Mouse (Mus musculus): ENCODE measurements at regions not wholly inside any gene's neighbourhood (a gene's known extent, or its start where the extent isn't known, plus 50 kb on each side); places are given as distances from the start of the nearest gene placed in this dataset.

DNA sequence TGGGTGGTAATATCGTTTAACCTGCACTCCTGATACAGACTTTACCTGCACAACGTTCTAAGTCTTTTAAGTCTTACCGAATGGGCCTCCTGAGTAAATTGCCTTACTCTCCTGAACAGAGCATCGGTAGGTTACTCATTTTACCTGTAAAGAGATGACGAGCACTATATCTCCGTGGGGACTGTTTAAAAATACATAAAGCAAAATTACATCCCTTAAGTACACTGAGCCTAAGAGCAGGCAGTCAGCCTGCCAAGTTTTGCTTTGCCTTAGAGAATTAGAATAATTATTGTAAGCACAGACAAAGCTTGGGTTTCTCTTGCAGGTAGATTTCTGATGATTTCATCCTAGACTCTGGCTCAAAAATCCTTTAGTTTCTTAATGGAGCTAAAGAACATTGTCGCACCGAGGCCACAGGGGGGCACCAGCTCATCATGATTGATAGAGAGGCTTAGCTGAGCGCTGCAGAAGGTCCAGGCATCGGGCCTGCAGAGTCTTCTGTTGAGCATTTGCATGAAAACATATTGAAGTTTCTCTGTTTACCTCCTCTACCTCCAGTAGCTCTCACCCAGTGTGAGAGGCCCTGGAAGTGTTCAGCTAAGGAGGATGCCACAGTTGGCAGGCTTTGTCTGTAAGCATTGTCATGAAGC is 208.3 kb upstream of the Ccdc54 start:
- Histone ChIP-seq H3K27me3 (ENCODE audit: control insufficient read depth, insufficient read depth, low read length) (no peaks in the 10 kb centered on the region), H3K27ac (replicated peaks; ENCODE audit: low read depth, low read length) (no peak overlapping the region), H3K4me1 (ENCODE audit: control insufficient read depth, insufficient read depth, low read length) (no peaks in the 10 kb centered on the region), H3K9ac (replicated peaks; ENCODE audit: low read length) (no peak overlapping the region), H3K4me3 (replicated peaks; ENCODE audit: low read depth, low read length) (no peak overlapping the region), H3K36me3 (ENCODE audit: control insufficient read depth, insufficient read depth, low read length) (no peaks in the 10 kb centered on the region), H3K4me2 (ENCODE audit: low read length) (no peak overlapping the region), H3K9me3 (ENCODE audit: control insufficient read depth, low read length) (no peaks in the 10 kb centered on the region)
- peak; percentile 91 for DNase-seq
- peak; percentile 79; the same call in 1 of the 2 replicates for ATAC-seq (ENCODE audit: low FRiP score, low TSS enrichment)
- 45% methylated on average over 10 of the region's 10 CpGs for whole genome bisulfite sequencing

DNA sequence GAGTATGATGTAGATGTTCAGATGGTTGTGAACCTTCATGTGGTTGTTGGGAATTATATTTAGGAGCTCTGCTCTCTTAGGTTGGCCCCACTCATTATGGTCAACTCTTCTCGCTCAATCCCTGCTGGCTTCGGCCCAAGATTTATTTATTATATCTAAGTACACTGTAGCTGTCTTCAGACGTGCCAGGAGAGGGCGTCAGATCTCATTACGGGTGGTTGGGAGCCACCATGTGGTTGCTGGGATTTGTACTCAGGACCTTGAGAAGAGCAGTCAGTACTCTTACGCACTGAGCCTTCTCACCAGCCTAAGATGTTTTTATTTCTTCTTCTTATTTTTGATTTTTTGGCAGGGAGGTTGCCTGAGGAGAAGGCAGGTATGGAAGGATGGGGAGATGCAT is 207.1 kb upstream of the Ccdc54 start:
- no peaks in the 10 kb centered on the region for H3K4me1 ChIP-seq (ENCODE audit: control insufficient read depth, insufficient read depth, low read length)
- H3K9ac ChIP-seq (replicated peaks; ENCODE audit: low read length), result no peak overlapping the region
- H3K9me3 ChIP-seq (ENCODE audit: control insufficient read depth, low read length), result no peaks in the 10 kb centered on the region
- H3K27ac ChIP-seq (replicated peaks; ENCODE audit: low read depth, low read length), result no peak overlapping the region
- no peak for DNase-seq
- WGBS, result 84% methylated on average over 6 of the region's 6 CpGs
- H3K36me3 ChIP-seq (ENCODE audit: control insufficient read depth, insufficient read depth, low read length), result no peaks in the 10 kb centered on the region
- no peaks in the 10 kb centered on the region for H3K27me3 ChIP-seq (ENCODE audit: control insufficient read depth, insufficient read depth, low read length)
- no peak for ATAC-seq (ENCODE audit: low FRiP score, low TSS enrichment)
- no peak overlapping the region for H3K4me3 ChIP-seq (replicated peaks; ENCODE audit: low read depth, low read length)
- no peak overlapping the region for H3K4me2 ChIP-seq (ENCODE audit: low read length)

DNA sequence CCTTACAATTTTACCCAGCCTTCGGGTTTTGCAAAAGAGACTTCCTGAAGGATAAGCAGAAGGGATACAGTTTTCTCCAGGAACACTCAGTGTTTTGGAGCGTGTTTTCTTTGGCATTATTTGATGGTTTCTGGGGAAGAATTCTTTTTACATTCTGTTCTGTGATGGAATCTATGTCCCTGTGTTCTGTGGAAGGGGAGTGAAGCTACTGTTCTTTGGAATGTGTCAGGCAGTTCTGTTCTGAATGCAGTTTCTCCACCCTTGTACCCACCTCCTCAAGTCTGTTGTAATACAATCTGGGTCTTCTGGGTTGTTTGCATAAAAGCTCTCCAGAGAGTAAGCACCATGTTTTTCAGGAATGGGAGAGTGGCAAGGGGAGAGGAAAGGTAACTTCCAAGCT is 202.0 kb upstream of the Ccdc54 start:
- Histone ChIP-seq H3K4me1 (ENCODE audit: control insufficient read depth, insufficient read depth, low read length) (no peaks in the 10 kb centered on the region), H3K4me2 (ENCODE audit: low read length) (no peak overlapping the region), H3K27me3 (ENCODE audit: control insufficient read depth, insufficient read depth, low read length) (no peaks in the 10 kb centered on the region), H3K27ac (replicated peaks; ENCODE audit: low read depth, low read length) (no peak overlapping the region), H3K9ac (replicated peaks; ENCODE audit: low read length) (no peak overlapping the region), H3K4me3 (replicated peaks; ENCODE audit: low read depth, low read length) (no peak overlapping the region), H3K9me3 (ENCODE audit: control insufficient read depth, low read length) (no peaks in the 10 kb centered on the region), H3K36me3 (ENCODE audit: control insufficient read depth, insufficient read depth, low read length) (no peaks in the 10 kb centered on the region)
- WGBS, result 88% methylated on average over 2 of the region's 2 CpGs
- DNase-seq (no peak), ATAC-seq (ENCODE audit: low FRiP score, low TSS enrichment) (no peak)

- Histone ChIP-seq H3K9me3 (ENCODE audit: control insufficient read depth, low read length) (no peaks in the 10 kb centered on the region), H3K4me1 (ENCODE audit: control insufficient read depth, insufficient read depth, low read length) (no peaks in the 10 kb centered on the region), H3K27me3 (ENCODE audit: control insufficient read depth, insufficient read depth, low read length) (no peaks in the 10 kb centered on the region), H3K4me2 (ENCODE audit: low read length) (no peak overlapping the region), H3K36me3 (ENCODE audit: control insufficient read depth, insufficient read depth, low read length) (no peaks in the 10 kb centered on the region), H3K27ac (replicated peaks; ENCODE audit: low read depth, low read length) (no peak overlapping the region), H3K4me3 (replicated peaks; ENCODE audit: low read depth, low read length) (no peak overlapping the region), H3K9ac (replicated peaks; ENCODE audit: low read length) (no peak overlapping the region)
- DNase-seq, result no peak
- WGBS, result 34% methylated on average over 2 of the region's 2 CpGs
- ATAC-seq (ENCODE audit: low FRiP score, low TSS enrichment), result no peak
Observed at GRCm38 (mm10) chr16:50792506-50792905, 201.6 kb upstream of the Ccdc54 start.

DNA sequence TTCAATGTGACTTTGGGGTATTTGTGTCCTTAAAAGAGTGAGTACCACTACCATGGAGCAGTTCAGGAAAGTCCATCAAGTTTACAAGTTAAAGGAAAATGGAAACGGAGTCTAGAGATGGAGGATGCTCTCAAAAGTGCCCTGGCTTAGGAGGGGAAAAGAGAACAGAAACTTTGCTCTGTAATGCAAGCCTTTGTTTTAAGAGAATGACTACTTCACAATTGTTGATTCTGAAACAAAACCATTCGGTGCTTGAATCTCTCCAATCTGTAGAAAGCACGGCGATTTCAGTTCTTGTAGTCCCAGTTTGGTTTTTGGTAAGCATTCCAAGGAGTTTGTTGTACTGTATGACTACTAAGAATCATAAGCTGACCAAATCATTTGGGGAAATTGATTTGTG is 197.7 kb upstream of the Ccdc54 start:
- no peak overlapping the region for H3K4me3 ChIP-seq (replicated peaks; ENCODE audit: low read depth, low read length)
- H3K4me2 ChIP-seq (ENCODE audit: low read length), result no peak overlapping the region
- no peak for ATAC-seq (ENCODE audit: low FRiP score, low TSS enrichment)
- H3K9me3 ChIP-seq (ENCODE audit: control insufficient read depth, low read length), result no peaks in the 10 kb centered on the region
- no peak for DNase-seq
- H3K27me3 ChIP-seq (ENCODE audit: control insufficient read depth, insufficient read depth, low read length), result no peaks in the 10 kb centered on the region
- H3K4me1 ChIP-seq (ENCODE audit: control insufficient read depth, insufficient read depth, low read length), result peaks cover 5% of the 10 kb centered on the region; the same call in 1 of the 2 replicates
- WGBS, result 89% methylated on average over 4 of the region's 4 CpGs
- H3K36me3 ChIP-seq (ENCODE audit: control insufficient read depth, insufficient read depth, low read length), result no peaks in the 10 kb centered on the region
- H3K9ac ChIP-seq (replicated peaks; ENCODE audit: low read length), result no peak overlapping the region
- no peak overlapping the region for H3K27ac ChIP-seq (replicated peaks; ENCODE audit: low read depth, low read length)

DNA sequence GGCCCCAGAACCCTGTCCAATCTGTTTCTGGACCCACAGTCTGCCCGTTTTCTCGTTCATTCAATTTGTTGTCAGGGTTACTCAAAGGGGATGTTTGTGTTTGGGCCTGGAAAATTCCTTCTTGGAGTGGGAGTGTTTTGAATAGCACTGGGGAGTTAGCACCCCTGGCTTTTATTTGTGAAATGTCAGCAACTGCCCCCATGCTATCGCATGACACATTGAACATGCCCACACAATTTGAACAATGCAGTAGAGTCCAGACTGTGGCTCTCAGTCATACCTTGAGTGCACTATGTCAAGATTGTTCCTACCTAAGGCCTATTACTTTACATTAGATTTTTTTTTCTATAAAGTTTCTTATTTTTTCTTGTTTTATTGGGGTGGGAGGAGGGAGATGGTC is 195.2 kb upstream of the Ccdc54 start:
- H3K36me3 ChIP-seq (ENCODE audit: control insufficient read depth, insufficient read depth, low read length), result no peaks in the 10 kb centered on the region
- peaks cover 10% of the 10 kb centered on the region for H3K4me1 ChIP-seq (ENCODE audit: control insufficient read depth, insufficient read depth, low read length)
- ATAC-seq (ENCODE audit: low FRiP score, low TSS enrichment) (no peak), DNase-seq (no peak)
- no peaks in the 10 kb centered on the region for H3K9me3 ChIP-seq (ENCODE audit: control insufficient read depth, low read length)
- no peaks in the 10 kb centered on the region for H3K27me3 ChIP-seq (ENCODE audit: control insufficient read depth, insufficient read depth, low read length)
- no peak overlapping the region for H3K4me2 ChIP-seq (ENCODE audit: low read length)
- no peak overlapping the region for H3K27ac ChIP-seq (replicated peaks; ENCODE audit: low read depth, low read length)
- H3K9ac ChIP-seq (replicated peaks; ENCODE audit: low read length), result no peak overlapping the region
- H3K4me3 ChIP-seq (replicated peaks; ENCODE audit: low read depth, low read length), result no peak overlapping the region
- WGBS, result 77% methylated on average over 3 of the region's 3 CpGs

DNA sequence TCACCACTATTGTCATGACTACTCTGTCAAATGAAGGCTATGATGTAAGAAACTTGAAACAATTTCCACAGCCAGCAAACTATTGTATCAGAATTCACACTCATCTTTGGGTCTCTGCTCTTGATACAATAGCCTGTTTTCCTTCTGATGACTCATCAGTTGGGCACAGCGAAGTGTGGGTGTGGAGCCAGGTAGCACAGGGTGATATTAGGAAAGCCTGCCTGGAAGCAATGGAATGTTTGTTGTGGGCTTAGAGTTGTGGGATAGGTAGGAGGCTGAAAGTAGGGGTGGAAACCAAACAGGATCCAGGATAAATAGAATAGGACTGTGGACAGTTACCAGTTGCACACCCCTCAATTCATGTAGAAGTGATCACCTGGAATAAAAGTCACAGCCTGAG is 194.4 kb upstream of the Ccdc54 start:
- 98% methylated on average over 1 of the region's 1 CpGs for WGBS
- H3K4me2 ChIP-seq (ENCODE audit: low read length), result no peak overlapping the region
- H3K4me1 ChIP-seq (ENCODE audit: control insufficient read depth, insufficient read depth, low read length), result peaks cover 10% of the 10 kb centered on the region
- no peaks in the 10 kb centered on the region for H3K27me3 ChIP-seq (ENCODE audit: control insufficient read depth, insufficient read depth, low read length)
- DNase-seq (no peak), ATAC-seq (ENCODE audit: low FRiP score, low TSS enrichment) (no peak)
- no peak overlapping the region for H3K9ac ChIP-seq (replicated peaks; ENCODE audit: low read length)
- no peak overlapping the region for H3K27ac ChIP-seq (replicated peaks; ENCODE audit: low read depth, low read length)
- H3K4me3 ChIP-seq (replicated peaks; ENCODE audit: low read depth, low read length), result no peak overlapping the region
- no peaks in the 10 kb centered on the region for H3K9me3 ChIP-seq (ENCODE audit: control insufficient read depth, low read length)
- no peaks in the 10 kb centered on the region for H3K36me3 ChIP-seq (ENCODE audit: control insufficient read depth, insufficient read depth, low read length)

- DNase-seq, result peak; percentile 44
- peak overlapping the region; percentile 11; the same call in 1 of the 2 replicates for H3K4me2 ChIP-seq (ENCODE audit: low read length)
- H3K4me3 ChIP-seq (replicated peaks; ENCODE audit: low read depth, low read length), result no peak overlapping the region
- no peak overlapping the region for H3K9ac ChIP-seq (replicated peaks; ENCODE audit: low read length)
- H3K9me3 ChIP-seq (ENCODE audit: control insufficient read depth, low read length), result no peaks in the 10 kb centered on the region
- no peaks in the 10 kb centered on the region for H3K27me3 ChIP-seq (ENCODE audit: control insufficient read depth, insufficient read depth, low read length)
- H3K4me1 ChIP-seq (ENCODE audit: control insufficient read depth, insufficient read depth, low read length), result peaks cover 10% of the 10 kb centered on the region
- WGBS, result 74% methylated on average over 3 of the region's 3 CpGs
- peak overlapping the region; percentile 5; the same call in 1 of the 2 replicates for H3K27ac ChIP-seq (replicated peaks; ENCODE audit: low read depth, low read length)
- H3K36me3 ChIP-seq (ENCODE audit: control insufficient read depth, insufficient read depth, low read length), result no peaks in the 10 kb centered on the region
- ATAC-seq (ENCODE audit: low FRiP score, low TSS enrichment), result peak; percentile 32; the same call in 1 of the 2 replicates
Observed at GRCm38 (mm10) chr16:50784651-50785228, 193.8 kb upstream of the Ccdc54 start.

All from midbrain, embryonic 14.5 days (tissue).